Mouse (Mus musculus) neutrophil, adult 5-6 weeks (primary cell): ENCODE measurements around the gene Cap1. TPM values are rescaled to one million over a fixed set of nuclear protein-coding genes. Genes with fewer than 3 reads are reported as not detected.

Experiments used
- ATAC-seq: fragments of 151-379, 151-347 bp; 2 replicates; pipeline ENCODE4 v1.8.0; 2017; ENCODE audit warnings: mild to moderate bottlenecking, moderate TSS enrichment; ENCODE audit not compliant: insufficient number of reproducible peaks, poor library complexity, low FRiP score, severe bottlenecking; ENCODE audit errors: extremely low read depth
- total RNA-seq: library from RNA; stranded (forward); fragments of 200-1000 nt; gene quantifications from 2 replicates; pipeline ENCODE4 v1.2.3, GENCODE M21; 2017

Cap1 gene
- total RNA-seq, 1 experiment from 2014 or later, result 707 TPM

GRCm38 (mm10) chr4:122891597-122891996 lies 5.7 kb upstream of the Cap1 start:
- no peak for ATAC-seq

GRCm38 (mm10) chr4:122890881-122891481 lies 5.1 kb upstream of the Cap1 start:
- no peak for ATAC-seq

GRCm38 (mm10) chr4:122887336-122887735 lies 1.5 kb upstream of the Cap1 start:
- no peak for ATAC-seq

- ATAC-seq, result no peak
Measured at GRCm38 (mm10) chr4:122886579-122887254, 861 bp upstream of the Cap1 start.

GRCm38 (mm10) chr4:122884481-122885340 lies 1.1 kb downstream of the Cap1 start:
- ATAC-seq, result no peak

- ATAC-seq, result no peak
Measured at GRCm38 (mm10) chr4:122884051-122884450, 1.8 kb downstream of the Cap1 start.

GRCm38 (mm10) chr4:122883294-122883693 lies 2.6 kb downstream of the Cap1 start:
- no peak for ATAC-seq

- ATAC-seq, result no peak
Measured at GRCm38 (mm10) chr4:122882544-122882943, 3.3 kb downstream of the Cap1 start.

- ATAC-seq, result peak; percentile 70; the same call in 1 of the 2 replicates
Measured at GRCm38 (mm10) chr4:122878333-122879070, 7.4 kb downstream of the Cap1 start.

GRCm38 (mm10) chr4:122873512-122873911 lies 12.3 kb downstream of the Cap1 start:
- ATAC-seq, result no peak

GRCm38 (mm10) chr4:122873003-122873402 lies 12.9 kb downstream of the Cap1 start:
- no peak for ATAC-seq

- ATAC-seq, result peak; percentile 81
Measured at GRCm38 (mm10) chr4:122871989-122872388, 13.9 kb downstream of the Cap1 start.

- no peak for ATAC-seq
Measured at GRCm38 (mm10) chr4:122871269-122871668, 14.6 kb downstream of the Cap1 start.

- no peak for ATAC-seq
Measured at GRCm38 (mm10) chr4:122870741-122871140, 15.1 kb downstream of the Cap1 start.

GRCm38 (mm10) chr4:122870027-122870426 lies 15.8 kb downstream of the Cap1 start:
- ATAC-seq, result peak; percentile 57

- no peak for ATAC-seq
Measured at GRCm38 (mm10) chr4:122868041-122868440, 17.8 kb downstream of the Cap1 start.

GRCm38 (mm10) chr4:122861836-122862235 lies 24.0 kb downstream of the Cap1 start:
- ATAC-seq, result no peak

GRCm38 (mm10) chr4:122859096-122859674 lies 26.7 kb downstream of the Cap1 start:
- ATAC-seq, result no peak

GRCm38 (mm10) chr4:122857909-122858308 lies 27.9 kb downstream of the Cap1 start:
- peak; percentile 55; the same call in 1 of the 2 replicates for ATAC-seq
